Mouse (Mus musculus) kidney, adult 2 months (tissue): ENCODE results near the gene Zc3h18. TPM values are rescaled to one million over a fixed set of nuclear protein-coding genes. Genes with fewer than 3 reads are reported as not detected.

Source experiments
- DNase-seq: peaks from one replicate; pipeline ENCODE4 v3.0.0; 2021
- H3K27ac ChIP-seq: fragments of 200-500 bp; 2 replicates; pipeline ENCODE4 v1.5.1; 2012; ENCODE audit warnings: low read depth, low read length, control low read depth, inconsistent platforms; ENCODE audit not compliant: insufficient read depth
- H3K27me3 ChIP-seq: fragments of 200-500 bp; replicated peaks from 2 replicates; pipeline ENCODE4 v1.6.1; 2012; ENCODE audit warnings: mild to moderate bottlenecking, moderate library complexity, low read length, inconsistent platforms; ENCODE audit not compliant: control insufficient read depth, insufficient read depth
- H3K36me3 ChIP-seq: fragments of 200-500 bp; 2 replicates; pipeline ENCODE4 v1.6.1; 2012; ENCODE audit warnings: mild to moderate bottlenecking, moderate library complexity, low read length, inconsistent platforms; ENCODE audit not compliant: control insufficient read depth, insufficient read depth
- H3K4me1 ChIP-seq: fragments of 200-500 bp; 2 replicates; pipeline ENCODE4 v1.6.1; 2011; ENCODE audit warnings: low read length; ENCODE audit not compliant: control insufficient read depth, insufficient read depth
- H3K4me3 ChIP-seq: fragments of 200-500 bp; 2 replicates; pipeline ENCODE4 v1.5.1; 2011; ENCODE audit warnings: mild to moderate bottlenecking, low read depth, low read length, control low read depth; ENCODE audit not compliant: insufficient read depth
- CTCF ChIP-seq: fragments of 200-500 bp; conservative IDR thresholded peaks from 2 replicates; pipeline ENCODE4 v1.5.1; 2011; ENCODE audit warnings: low read depth, mild to moderate bottlenecking, control low read depth, low read length, moderate library complexity, mixed read lengths; ENCODE audit not compliant: insufficient read depth, insufficient read length
- POLR2A ChIP-seq: fragments of 200-500 bp; IDR thresholded peaks from one replicate; pipeline ENCODE4 v1.6.1; 2011; ENCODE audit warnings: low read depth, low read length, control low read depth
- WGBS: fragments of 180-500 bp; shearing (Covaris S2); methylation state at CpG from one replicate; pipeline ENCODE4 v1.1.7; 2018; 5-methylcytosine and 5-hydroxymethylcytosine counted together
- polyA plus RNA-seq: library from polyadenylated mRNA; depleted of rRNA; stranded (reverse); fragments of >200 nt; gene quantifications from 2 replicates; pipeline ENCODE4 v1.2.3, GENCODE M21; 2012

The Zc3h18 gene
- polyA plus RNA-seq, 1 experiment: 23.3 TPM

- 89% methylated on average over 7 of the region's 7 CpGs for WGBS
- no peak for DNase-seq
- Histone ChIP-seq H3K4me1 (no peaks in the 10 kb centered on the region), H3K4me3 (no peak overlapping the region), H3K27me3 (no peaks in the 10 kb centered on the region), H3K27ac (no peak overlapping the region), H3K36me3 (no peaks in the 10 kb centered on the region)
- TF ChIP-seq POLR2A (no peak), CTCF (no peak)
Measured at GRCm38 (mm10) chr8:122333531-122333930, 42.9 kb upstream of the Zc3h18 start.

GRCm38 (mm10) chr8:122334791-122335490, 41.5 kb upstream of the Zc3h18 start:
- Histone ChIP-seq H3K27ac (no peak overlapping the region), H3K4me3 (no peak overlapping the region), H3K4me1 (no peaks in the 10 kb centered on the region), H3K27me3 (no peaks in the 10 kb centered on the region), H3K36me3 (no peaks in the 10 kb centered on the region)
- DNase-seq: no peak
- WGBS: 94% methylated on average over 13 of the region's 13 CpGs
- no peak for TF ChIP-seq POLR2A
- no peak for TF ChIP-seq CTCF

GRCm38 (mm10) chr8:122335638-122336250, 40.7 kb upstream of the Zc3h18 start:
- Histone ChIP-seq H3K27me3 (no peaks in the 10 kb centered on the region), H3K36me3 (no peaks in the 10 kb centered on the region), H3K4me3 (peak overlapping the region; percentile 50), H3K27ac (no peak overlapping the region), H3K4me1 (no peaks in the 10 kb centered on the region)
- TF ChIP-seq POLR2A: no peak
- TF ChIP-seq CTCF: no peak
- peak; percentile 44 for DNase-seq
- WGBS: 42% methylated on average over 57 of the region's 57 CpGs

- H3K4me3 ChIP-seq: peak overlapping the region; percentile 50
- no peak overlapping the region for H3K27ac ChIP-seq
- no peaks in the 10 kb centered on the region for H3K36me3 ChIP-seq
- TF ChIP-seq CTCF (no peak), POLR2A (no peak)
- DNase-seq: peak; percentile 71
- WGBS: 41% methylated on average over 81 of the region's 81 CpGs
- H3K27me3 ChIP-seq: no peaks in the 10 kb centered on the region
- H3K4me1 ChIP-seq: no peaks in the 10 kb centered on the region
Measured at GRCm38 (mm10) chr8:122336251-122336910, 40.0 kb upstream of the Zc3h18 start.

- Histone ChIP-seq H3K27ac (no peak overlapping the region), H3K27me3 (no peaks in the 10 kb centered on the region), H3K4me1 (no peaks in the 10 kb centered on the region), H3K4me3 (no peak overlapping the region), H3K36me3 (no peaks in the 10 kb centered on the region)
- no peak for DNase-seq
- TF ChIP-seq POLR2A (no peak), CTCF (peak; percentile 32; the same call in 1 of the 2 replicates)
- 69% methylated on average over 6 of the region's 6 CpGs for WGBS
Measured at GRCm38 (mm10) chr8:122338852-122339251, 37.6 kb upstream of the Zc3h18 start.

- TF ChIP-seq CTCF: no peak
- no peak for TF ChIP-seq POLR2A
- Histone ChIP-seq H3K4me1 (peaks cover 5% of the 10 kb centered on the region; the same call in 1 of the 2 replicates), H3K36me3 (no peaks in the 10 kb centered on the region), H3K4me3 (no peak overlapping the region), H3K27me3 (no peaks in the 10 kb centered on the region), H3K27ac (no peak overlapping the region)
- 91% methylated on average over 3 of the region's 3 CpGs for WGBS
- DNase-seq: no peak
Measured at GRCm38 (mm10) chr8:122340761-122341160, 35.6 kb upstream of the Zc3h18 start.

DNA sequence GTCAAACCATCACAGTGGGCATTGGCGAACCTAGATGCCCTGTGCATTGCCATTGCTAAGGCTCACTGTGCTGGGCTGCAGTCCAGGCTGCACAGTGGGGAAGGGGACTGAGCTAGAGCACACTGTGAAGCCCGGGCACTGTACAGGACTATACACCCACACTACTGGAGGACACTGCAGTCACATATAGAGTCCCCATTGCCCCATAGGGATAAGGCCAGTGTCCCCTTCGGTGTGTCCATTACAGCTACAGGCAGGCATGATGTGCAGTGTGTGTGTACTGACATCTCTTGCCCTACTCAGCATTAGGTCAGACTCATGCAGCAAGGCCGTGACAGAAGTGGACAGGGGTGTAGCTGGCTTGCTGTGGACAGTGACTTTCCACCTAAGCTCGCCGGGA, 34.6 kb upstream of the Zc3h18 start:
- no peak for TF ChIP-seq POLR2A
- TF ChIP-seq CTCF: no peak
- Histone ChIP-seq H3K4me3 (no peak overlapping the region), H3K4me1 (peaks cover 5% of the 10 kb centered on the region; the same call in 1 of the 2 replicates), H3K27me3 (no peaks in the 10 kb centered on the region), H3K27ac (no peak overlapping the region), H3K36me3 (no peaks in the 10 kb centered on the region)
- WGBS: 82% methylated on average over 6 of the region's 6 CpGs
- DNase-seq: no peak
